Mouse (Mus musculus) cerebellum, postnatal 25 days (tissue): Measurements from ENCODE around the gene Itpr3.

ENCODE experiments used
- DNase-seq, 2 experiments: peaks; one replicate each; pipeline ENCODE4 v3.0.0; 2021; ENCODE audit warnings: mixed read lengths in 2 of 2

The Itpr3 gene

DNA sequence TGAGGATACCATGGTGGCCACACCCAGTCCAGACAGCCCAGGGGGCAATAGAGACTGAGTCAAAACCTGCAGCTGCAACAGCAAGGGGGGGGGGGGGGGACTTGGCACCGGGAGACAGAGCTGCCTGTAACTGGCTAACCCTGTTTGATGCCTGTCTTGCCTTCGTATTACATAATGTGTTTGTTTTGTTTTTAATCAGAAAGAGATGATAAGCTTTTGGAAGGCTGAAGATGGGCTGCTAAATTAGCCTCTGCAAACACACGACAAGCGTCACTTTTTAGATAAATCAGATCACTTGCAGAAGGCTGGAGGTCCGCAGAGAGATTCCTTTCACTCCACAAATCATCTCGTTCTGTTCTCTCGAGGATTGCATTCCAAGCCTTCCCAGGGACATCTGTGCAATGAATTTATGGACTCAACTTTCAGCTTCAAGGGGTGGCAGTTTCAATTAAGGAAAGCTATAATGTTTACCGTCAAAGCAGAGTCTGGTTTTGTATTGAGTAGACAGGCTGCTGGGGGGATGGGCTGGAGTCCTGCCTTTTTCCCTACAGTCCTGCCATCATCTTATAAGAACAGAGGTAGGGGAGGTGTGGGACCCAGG is 89.3 kb downstream of the Itpr3 start:
- DNase-seq, result no peak

DNA sequence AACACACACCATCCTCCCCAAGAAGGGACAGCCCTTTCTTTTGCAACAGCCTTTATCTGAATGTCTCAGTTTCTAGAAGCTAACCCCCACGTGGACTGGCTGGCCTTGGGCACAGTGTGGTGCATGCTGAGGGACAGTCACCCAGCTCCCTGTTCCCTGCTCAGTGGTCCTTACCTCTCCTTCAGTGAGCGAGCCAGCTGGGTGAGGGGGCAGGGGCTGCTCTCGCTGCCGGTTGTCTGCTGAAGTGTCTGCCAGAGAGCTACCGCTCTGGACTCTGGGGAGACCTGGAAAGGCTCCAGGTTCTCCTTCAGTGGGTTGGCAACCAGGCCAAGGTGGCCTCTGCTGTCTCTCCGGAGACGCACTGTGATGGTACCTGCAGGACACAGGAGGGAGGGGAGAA is 93.8 kb downstream of the Itpr3 start:
- DNase-seq, result peak in 1 of 2 experiments; percentile 47

DNA sequence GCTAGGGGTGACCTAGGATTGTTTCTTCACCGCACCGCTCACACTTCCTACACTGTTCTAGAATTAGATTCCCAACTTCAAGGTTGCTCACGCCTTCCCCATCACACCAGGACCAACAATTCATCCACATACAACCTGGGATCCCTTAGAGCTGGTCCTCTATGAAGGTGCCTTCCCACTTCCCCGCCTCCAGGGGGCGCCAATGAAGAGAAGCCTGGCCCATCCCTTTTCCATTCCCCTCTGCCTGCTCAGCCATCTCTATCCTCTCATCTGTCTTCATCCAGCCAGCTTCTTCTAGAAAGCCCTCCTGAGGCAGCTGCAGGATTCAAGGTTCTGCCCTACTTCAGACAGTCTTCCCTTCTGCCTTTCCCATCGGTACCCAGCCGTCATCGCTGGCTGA is 94.3 kb downstream of the Itpr3 start:
- DNase-seq, result peak; percentile 48 to 63

DNA sequence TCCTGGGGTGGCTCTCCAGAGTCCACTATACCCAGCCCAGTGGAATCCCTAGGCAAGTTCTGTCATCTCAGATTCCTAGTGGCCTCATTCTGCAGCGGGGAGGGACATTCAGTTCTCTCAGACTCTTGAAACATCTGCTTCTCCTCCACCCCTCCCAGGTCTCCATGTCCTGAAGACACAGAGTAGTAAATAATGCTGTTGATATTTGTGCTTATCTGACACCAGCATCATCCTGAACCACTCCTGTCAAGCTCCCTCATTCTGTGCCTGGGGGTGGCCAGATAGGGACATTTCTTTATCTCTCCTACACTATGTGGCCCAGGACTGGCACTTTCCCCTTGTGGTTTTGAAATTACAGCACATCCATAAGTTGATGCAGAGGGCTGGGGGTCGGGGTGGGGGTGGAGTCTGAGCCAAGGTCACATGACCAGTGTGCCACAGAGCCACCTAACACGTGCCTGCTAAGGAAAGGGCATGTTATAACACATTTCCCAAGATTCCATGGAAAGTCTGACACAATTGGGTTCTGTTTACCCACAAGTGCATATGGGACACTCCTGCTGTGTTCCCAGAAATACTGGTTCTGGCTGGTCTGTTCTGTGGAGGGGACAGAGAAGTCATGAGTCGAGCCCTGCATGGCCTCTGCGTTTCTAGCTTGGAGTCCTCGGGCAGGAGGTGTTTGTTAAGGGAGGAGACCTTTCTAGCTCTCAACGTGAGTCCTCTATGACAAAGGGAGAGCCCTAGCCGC is 96.0 kb downstream of the Itpr3 start:
- no peak for DNase-seq

DNA sequence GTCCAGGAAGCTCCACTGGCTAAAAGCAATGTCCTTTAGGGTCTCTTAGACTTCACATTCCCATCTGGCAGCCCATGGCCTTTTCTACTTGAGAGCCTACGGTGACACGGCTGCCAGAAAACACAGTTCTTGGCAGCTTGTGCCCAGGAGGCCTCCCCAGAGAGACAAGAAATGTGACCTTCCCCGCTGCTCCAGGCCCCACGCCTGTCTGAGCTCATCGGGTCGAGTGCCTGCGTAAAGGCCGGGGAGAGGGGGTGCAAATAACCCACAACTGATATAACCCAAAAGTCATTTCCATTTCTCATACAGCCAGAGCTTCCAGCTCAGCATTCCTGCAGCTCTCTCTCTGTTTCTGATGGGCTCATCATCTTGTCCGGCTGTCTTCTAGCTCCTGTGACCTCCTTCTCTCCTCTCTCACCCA is 96.7 kb downstream of the Itpr3 start:
- DNase-seq, result peak; percentile 48 to 54

- peak; percentile 74 for DNase-seq
These were observed 97.2 kb downstream of the Itpr3 start for GRCm38 (mm10) chr17:27154256-27154655.

- DNase-seq, result no peak
These were observed 97.8 kb downstream of the Itpr3 start for GRCm38 (mm10) chr17:27154881-27155280.

DNA sequence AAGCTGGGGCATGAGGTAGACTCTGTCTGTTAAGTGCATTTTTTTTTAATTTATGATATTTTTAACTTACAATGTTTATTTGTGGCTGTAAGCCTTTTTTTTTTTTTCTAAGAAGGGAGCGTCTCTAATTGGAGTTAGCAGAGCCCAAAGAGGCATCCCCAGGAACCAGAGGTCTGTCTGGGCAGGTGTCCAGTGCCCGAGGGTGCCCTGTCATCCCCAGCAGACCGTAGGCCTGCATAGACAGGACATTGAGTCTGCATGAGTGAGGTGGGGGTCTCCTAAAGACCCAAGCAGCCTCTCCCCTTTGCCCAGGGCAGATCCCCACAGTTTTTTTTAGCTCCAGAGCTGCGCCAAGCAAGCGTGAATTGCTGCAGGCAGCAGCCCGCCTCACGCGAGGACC is 98.6 kb downstream of the Itpr3 start:
- DNase-seq, result no peak

GRCm38 (mm10) chr17:27158439-27158838 is 101.3 kb downstream of the Itpr3 start:
- no peak for DNase-seq

DNA sequence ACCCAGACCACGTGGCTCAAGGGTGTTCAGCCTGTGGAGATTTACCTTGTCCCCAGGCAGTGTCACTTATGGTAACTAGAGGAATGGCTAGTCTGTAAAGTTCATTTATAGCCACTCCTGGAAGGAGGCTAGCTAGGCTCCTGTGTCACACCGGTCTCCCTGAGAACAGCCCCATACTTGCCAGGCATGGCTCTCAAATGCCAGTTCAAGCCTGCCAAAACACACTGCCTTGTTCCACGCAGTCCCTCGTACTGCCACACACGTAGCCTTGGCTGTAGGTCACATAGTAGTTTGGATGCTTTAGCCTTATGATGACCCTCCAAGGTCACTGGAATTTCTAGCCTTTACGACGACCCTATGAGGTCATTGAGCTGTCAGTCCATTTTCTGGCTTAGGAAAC is 102.1 kb downstream of the Itpr3 start:
- no peak for DNase-seq

GRCm38 (mm10) chr17:27160905-27161304 is 103.8 kb downstream of the Itpr3 start:
- DNase-seq, result no peak

GRCm38 (mm10) chr17:27165054-27165773 is 108.1 kb downstream of the Itpr3 start:
- peak; percentile 78 to 82 for DNase-seq

GRCm38 (mm10) chr17:27166901-27167300 is 109.8 kb downstream of the Itpr3 start:
- DNase-seq, result no peak

- no peak for DNase-seq
These were observed 110.4 kb downstream of the Itpr3 start, which contains the start of gene Ip6k3 for GRCm38 (mm10) chr17:27167545-27167944. Gene Ip6k3 (minus strand): TSS chr17:27167795.

DNA sequence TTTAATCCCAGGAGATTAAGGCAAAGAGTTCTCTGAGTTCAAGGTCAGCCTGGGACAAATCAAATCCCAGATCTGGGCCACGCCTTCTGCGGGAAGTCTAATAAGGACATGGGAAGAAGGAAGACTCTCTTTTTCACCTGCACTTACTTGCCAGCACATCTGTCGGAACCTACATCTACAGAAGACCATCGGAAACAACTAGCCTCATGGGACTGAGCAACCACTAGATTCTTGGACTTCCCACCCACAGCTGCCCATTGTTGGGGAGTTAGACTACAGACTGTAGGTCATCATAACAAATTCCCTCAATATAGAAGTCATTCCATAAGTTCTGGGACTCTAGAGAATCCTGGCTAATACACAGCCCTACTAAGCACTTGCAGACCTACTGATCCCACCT is 111.5 kb downstream of the Itpr3 start:
- no peak for DNase-seq

- DNase-seq, result peak in 1 of 2 experiments; percentile 39
These were observed 113.0 kb downstream of the Itpr3 start for GRCm38 (mm10) chr17:27169952-27170695.

DNA sequence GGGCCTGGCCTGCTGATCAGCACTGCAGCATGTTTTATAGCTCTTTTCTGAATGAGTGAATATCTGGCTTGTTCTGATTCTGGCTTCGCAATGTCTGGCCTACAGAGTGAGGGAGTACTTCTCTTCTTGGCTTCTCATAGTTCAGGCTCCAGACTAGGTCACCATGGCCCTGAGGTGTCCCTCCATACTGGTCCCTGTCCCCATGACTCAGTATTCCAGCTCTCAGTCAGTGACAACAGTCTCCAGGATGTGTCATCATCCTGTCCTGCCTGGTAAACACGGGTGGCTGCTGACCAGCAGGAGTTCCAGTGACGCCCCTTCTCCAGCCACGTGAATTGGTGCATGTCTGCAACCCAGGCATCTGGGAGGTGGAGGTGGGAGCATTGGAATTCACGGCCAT is 114.0 kb downstream of the Itpr3 start:
- DNase-seq, result no peak
